10 mouse cellular contexts compared by ENCODE assay signal in the genomic region with DNA sequence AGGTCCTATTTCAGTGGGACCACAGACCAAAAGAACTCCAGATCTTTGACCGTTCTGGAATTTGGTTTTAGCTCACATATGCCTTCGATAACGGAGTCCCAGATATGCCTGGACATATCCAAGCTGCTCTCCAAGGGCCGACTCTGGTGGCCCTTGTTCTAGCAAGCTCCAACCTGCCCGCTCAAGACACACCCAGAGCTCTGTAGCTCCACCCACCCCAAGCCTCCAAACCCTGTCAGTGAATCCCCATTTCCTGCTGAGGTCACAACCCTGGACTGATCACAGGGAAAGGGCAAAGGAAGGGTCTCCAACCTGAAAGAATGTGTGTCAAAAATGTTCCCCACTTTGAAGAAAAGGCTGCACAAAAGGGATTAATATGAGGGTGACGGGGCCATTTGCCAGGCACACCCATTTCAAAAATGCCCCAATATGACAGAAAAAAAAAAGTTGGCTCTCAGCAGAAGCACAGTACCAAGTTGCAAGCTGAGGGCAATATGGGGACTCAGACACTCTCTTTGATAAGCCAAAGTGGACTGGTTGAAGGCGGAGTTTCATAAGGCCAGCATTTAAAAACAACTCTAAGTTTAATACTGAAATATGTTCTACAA. TPM values are rescaled to one million over a fixed set of nuclear protein-coding genes. Genes with fewer than 3 reads are reported as not detected.
DNase-seq lines count a peak whose midpoint lies in the region; ATAC-seq and TF ChIP-seq lines count a peak whose summit lies in the region.
"Had no signal": no experiment of that assay in that cellular context is flagged by ENCODE, and none has a peak within 500 bp of the region (broad histone marks: within the 10 kb centered on the region; RNA-seq: fewer than 3 reads in every experiment).

No protein-coding gene starts in this region.

- no peaks in the 10 kb centered on the region for H3K9me3 ChIP-seq in heart, embryonic 11.5 days (replicated peaks; ENCODE audit: control insufficient read depth, low read length)
- no peaks in the 10 kb centered on the region for H3K9me3 ChIP-seq in liver, embryonic 14.5 days (ENCODE audit: control insufficient read depth, low read length)
- no peaks in the 10 kb centered on the region for H3K9me3 ChIP-seq in hindbrain, embryonic 12.5 days (replicated peaks)

- intact Hi-C loops in heart, postnatal 25 days (cut with DNase I): no loop called here

- H3K4me1 ChIP-seq in heart, embryonic 11.5 days (ENCODE audit: control insufficient read depth, insufficient read depth, low read length): peaks cover 56% of the 10 kb centered on the region
- peaks cover 67 to 80% of the 10 kb centered on the region in 2 experiments for H3K4me1 ChIP-seq in liver, embryonic 14.5 days (replicated peaks; ENCODE audit: control insufficient read depth in 2 of 2, insufficient read depth in 2 of 2, low read length in 1 of 2)
- H3K4me1 ChIP-seq in hindbrain, embryonic 12.5 days: peaks cover 24% of the 10 kb centered on the region

- H3K27ac ChIP-seq in heart, embryonic 11.5 days (ENCODE audit: low read depth, low read length): peak overlapping the region; percentile 89
- peak overlapping the region; percentile 100 for H3K27ac ChIP-seq in liver, embryonic 14.5 days
- H3K27ac ChIP-seq in hindbrain, embryonic 12.5 days: no peak overlapping the region

- no peak for TF ChIP-seq CTCF in liver, embryonic 14.5 days (IDR thresholded peaks at IDR 0.05; ENCODE audit: low read depth)

- TF ChIP-seq EP300 in liver, embryonic 14.5 days (IDR thresholded peaks at IDR 0.05; ENCODE audit: low read depth): peak; percentile 46

- no peak for DNase-seq in heart, postnatal 25 days (ENCODE audit: low spot score)
- DNase-seq in urinary bladder, postnatal 14 days (ENCODE audit: low spot score): peak; percentile 56
- no peak for DNase-seq in urinary bladder, postnatal 4 days (ENCODE audit: low spot score in 2 of 2)
- peak; percentile 69 to 82 (median 74) for DNase-seq in liver, embryonic 14.5 days (ENCODE audit: low read depth in 3 of 3, low spot score in 3 of 3)
- DNase-seq in adrenal gland, postnatal 10 days: no peak
- DNase-seq in embryo, embryonic 10.5 days (ENCODE audit: low spot score): no peak
- DNase-seq: kidney, adult 11 months; right cerebral cortex, postnatal 25 days had no signal

- no peaks in the 10 kb centered on the region for H3K27me3 ChIP-seq in heart, embryonic 11.5 days (ENCODE audit: control insufficient read depth, insufficient read depth, low read length)
- no peaks in the 10 kb centered on the region for H3K27me3 ChIP-seq in liver, embryonic 14.5 days (ENCODE audit: control insufficient read depth, insufficient read depth, low read length)
- no peaks in the 10 kb centered on the region for H3K27me3 ChIP-seq in hindbrain, embryonic 12.5 days

- WGBS in heart, embryonic 11.5 days (ENCODE audit: insufficient replicate concordance): 64% methylated on average over 7 of the region's 7 CpGs
- WGBS in liver, embryonic 14.5 days (ENCODE audit: insufficient replicate concordance): 18% methylated on average over 7 of the region's 7 CpGs
- WGBS in hindbrain, embryonic 12.5 days: 88% methylated on average over 7 of the region's 7 CpGs

- ATAC-seq in heart, embryonic 11.5 days (replicated peaks; ENCODE audit: insufficient number of reproducible peaks, low FRiP score, low TSS enrichment): peak; percentile 73
- ATAC-seq in liver, embryonic 14.5 days (ENCODE audit: insufficient read depth): peak; percentile 57
- no peak for ATAC-seq in hindbrain, embryonic 12.5 days (ENCODE audit: low FRiP score)

- H3K9ac ChIP-seq in heart, embryonic 11.5 days (ENCODE audit: low read depth, low read length): peak overlapping the region; percentile 53; the same call in 1 of the 2 replicates
- H3K9ac ChIP-seq in liver, embryonic 14.5 days (replicated peaks): peak overlapping the region; percentile 95
- no peak overlapping the region for H3K9ac ChIP-seq in hindbrain, embryonic 12.5 days

- H3K4me2 ChIP-seq in heart, embryonic 11.5 days: peak overlapping the region; percentile 46
- H3K4me2 ChIP-seq in liver, embryonic 14.5 days (ENCODE audit: low read depth): peak overlapping the region; percentile 79
- no peak overlapping the region for H3K4me2 ChIP-seq in hindbrain, embryonic 12.5 days (replicated peaks)

- no peak overlapping the region for H3K4me3 ChIP-seq in heart, embryonic 11.5 days (ENCODE audit: low read depth, low read length)
- H3K4me3 ChIP-seq in liver, embryonic 14.5 days (ENCODE audit: insufficient read depth in 1 of 2, low read depth in 2 of 2, low read length in 2 of 2): peak overlapping the region; percentile 45 to 60
- no peak overlapping the region for H3K4me3 ChIP-seq in hindbrain, embryonic 12.5 days

- no peaks in the 10 kb centered on the region; the same call in 1 of the 2 replicates for H3K36me3 ChIP-seq in heart, embryonic 11.5 days (ENCODE audit: control insufficient read depth, insufficient read depth, low read length)
- H3K36me3 ChIP-seq in liver, embryonic 14.5 days (replicated peaks; ENCODE audit: control insufficient read depth, insufficient read depth, low read depth): no peaks in the 10 kb centered on the region; the same call in 1 of the 2 replicates
- H3K36me3 ChIP-seq in hindbrain, embryonic 12.5 days: no peaks in the 10 kb centered on the region

RNA-seq across cellular contexts. Expression of a gene that starts 15.4 kb away (rescaled TPM):
- polyA plus RNA-seq in heart, embryonic 11.5 days (2014; fragmentation: Nextera tagmentation; extraction: Ambion mirVana): 5.9 and 7.1 TPM in 2 replicates
- total RNA-seq in heart, postnatal 25 days (2021): 10 to 100 TPM; 13.8 to 17.7 TPM
- polyA plus RNA-seq in liver, embryonic 14.5 days (2012; rRNA removed): 3.9 and 4.3 TPM in 2 replicates
- polyA plus RNA-seq in liver, embryonic 14.5 days (2014; fragmentation: Nextera tagmentation; extraction: Ambion mirVana): 4.5 and 5.1 TPM in 2 replicates
- 7.2 and 8.0 TPM in 2 replicates for polyA plus RNA-seq in hindbrain, embryonic 12.5 days (2016; fragmentation: Nextera tagmentation; extraction: Ambion mirVana)
- total RNA-seq in adrenal gland, postnatal 10 days (2021): 10 to 100 TPM; 19.2 to 24.9 TPM

RNA-seq across cellular contexts. Expression of a gene that starts 55.0 kb away (rescaled TPM):
- 0.50 and 0.62 TPM in 2 replicates for polyA plus RNA-seq in heart, embryonic 11.5 days (2014; fragmentation: Nextera tagmentation; extraction: Ambion mirVana)
- total RNA-seq in heart, postnatal 25 days (2021): under 1 TPM; 0.14 to 0.18 TPM
- polyA plus RNA-seq in liver, embryonic 14.5 days (2012; rRNA removed): 0.09 and 0.10 TPM in 2 replicates
- polyA plus RNA-seq in liver, embryonic 14.5 days (2014; fragmentation: Nextera tagmentation; extraction: Ambion mirVana): 0.05 and 0.11 TPM in 2 replicates
- 3.8 and 4.2 TPM in 2 replicates for polyA plus RNA-seq in hindbrain, embryonic 12.5 days (2016; fragmentation: Nextera tagmentation; extraction: Ambion mirVana)
- total RNA-seq in adrenal gland, postnatal 10 days (2021): under 1 TPM; 0.30 to 0.61 TPM

Comparison
In these comparisons a context has a peak if more than half of its experiments do, and no peak if none do; other contexts are left out.
1. DNase-seq: peak in urinary bladder, postnatal 14 days (single experiment) and liver, embryonic 14.5 days (3 of 3); none in heart, postnatal 25 days (single experiment), urinary bladder, postnatal 4 days (0 of 2), adrenal gland, postnatal 10 days (single experiment) and embryo, embryonic 10.5 days (single experiment).
2. H3K4me3 ChIP-seq: peak in liver, embryonic 14.5 days (2 of 2); none in heart, embryonic 11.5 days (single experiment) and hindbrain, embryonic 12.5 days (single experiment).